Mouse (Mus musculus) urinary bladder, adult 18-20 months (tissue): ENCODE measurements at regions not wholly inside any gene's neighbourhood (a gene's known extent, or its start where the extent isn't known, plus 50 kb on each side); places are given as distances from the start of the nearest gene placed in this dataset.
A peak's percentile ranks its signal among the peaks of the same experiment; 100 is the strongest.

ENCODE experiments used
- DNase-seq, 2 experiments: peaks; one replicate each; pipeline ENCODE4 v3.0.0; 2022; ENCODE audit warnings: low spot score in 2 of 2, mixed read lengths in 2 of 2

DNA sequence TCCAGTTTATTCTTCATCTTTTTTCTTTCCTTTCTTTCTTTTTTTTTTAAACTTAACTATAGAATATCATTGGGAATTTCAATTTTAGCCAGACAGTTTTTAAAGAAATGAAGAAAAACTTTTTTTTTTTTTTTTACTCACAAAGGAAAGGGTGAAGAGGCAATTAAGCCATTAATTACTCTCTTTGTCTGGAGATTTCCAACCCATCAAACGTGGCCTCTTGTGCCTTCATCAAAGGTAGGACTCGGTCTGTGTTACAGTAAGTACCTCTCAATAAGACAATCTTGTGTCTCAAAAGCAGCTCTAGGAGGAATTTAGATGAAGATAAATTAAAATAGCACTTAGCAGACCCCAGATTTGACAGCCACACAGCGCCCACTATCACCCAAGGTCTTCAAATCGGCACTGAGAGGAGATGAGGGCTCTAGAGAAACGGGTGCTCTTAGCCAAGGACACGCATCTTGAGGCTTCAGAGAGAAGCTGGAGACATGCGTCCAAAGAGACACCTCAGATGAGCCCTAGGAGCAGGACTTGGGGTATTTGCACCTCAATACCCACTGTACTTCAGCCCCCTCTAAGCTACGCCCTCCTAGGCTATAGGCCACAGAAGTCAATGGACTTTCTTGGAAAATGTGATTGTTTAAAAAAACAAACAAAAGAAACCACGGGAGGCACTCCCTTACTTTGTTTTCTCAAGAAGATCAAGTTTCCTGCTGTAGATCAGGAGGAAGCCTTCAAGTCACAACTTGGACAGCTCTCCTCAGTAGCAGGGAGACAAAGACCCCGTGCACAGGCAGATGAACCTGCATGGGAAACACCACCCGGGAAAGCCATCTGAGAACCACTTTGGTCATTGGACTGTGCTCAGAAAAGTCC lies 176.8 kb upstream of the Spred2 start:
- no peak for DNase-seq

DNA sequence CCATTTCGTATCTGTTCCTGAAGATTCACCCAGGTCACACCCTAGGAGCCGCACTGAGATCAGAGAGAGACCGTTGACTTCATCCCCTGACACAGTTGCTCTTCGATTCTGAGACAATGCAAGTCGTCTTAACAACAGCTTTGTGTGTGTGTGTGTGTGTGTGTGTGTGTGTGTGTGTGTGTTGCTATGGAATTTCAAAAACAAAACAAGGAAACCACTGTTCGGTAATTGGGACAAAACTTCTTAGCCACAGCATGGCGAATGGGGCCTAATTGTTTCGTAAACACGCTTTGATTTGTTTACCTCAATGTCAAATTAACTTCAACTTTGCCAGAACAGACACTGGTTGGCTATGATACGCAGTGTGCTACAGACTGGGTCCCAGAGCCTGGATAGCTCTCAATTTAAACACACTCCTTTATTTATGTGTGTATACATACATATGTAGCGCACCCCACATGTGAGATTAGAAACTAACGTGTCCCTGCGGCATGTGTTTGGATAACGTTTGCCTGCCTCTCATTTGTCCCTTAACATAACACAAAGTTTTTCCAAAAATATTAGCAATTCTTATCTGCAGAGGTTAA lies 176.1 kb upstream of the Spred2 start:
- no peak for DNase-seq

DNA sequence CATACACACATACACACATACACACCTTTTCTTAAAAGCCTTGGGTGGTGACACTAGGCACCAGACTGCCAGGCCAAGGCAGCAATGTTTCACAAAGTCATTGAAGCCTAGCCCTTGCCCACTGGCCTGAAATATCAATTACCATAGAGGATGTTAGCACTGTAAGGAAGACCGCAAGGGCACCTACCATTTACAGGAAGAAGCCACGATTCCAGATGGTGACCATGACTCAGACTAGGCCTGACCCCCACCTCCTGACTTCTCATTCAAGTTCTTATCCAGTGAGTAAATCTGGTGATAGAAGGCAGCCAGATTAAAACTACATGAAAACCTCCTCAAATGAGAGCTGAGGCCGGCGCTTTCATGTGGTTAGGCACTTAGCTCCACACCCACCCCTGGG lies 165.3 kb upstream of the Spred2 start:
- DNase-seq: no peak

DNA sequence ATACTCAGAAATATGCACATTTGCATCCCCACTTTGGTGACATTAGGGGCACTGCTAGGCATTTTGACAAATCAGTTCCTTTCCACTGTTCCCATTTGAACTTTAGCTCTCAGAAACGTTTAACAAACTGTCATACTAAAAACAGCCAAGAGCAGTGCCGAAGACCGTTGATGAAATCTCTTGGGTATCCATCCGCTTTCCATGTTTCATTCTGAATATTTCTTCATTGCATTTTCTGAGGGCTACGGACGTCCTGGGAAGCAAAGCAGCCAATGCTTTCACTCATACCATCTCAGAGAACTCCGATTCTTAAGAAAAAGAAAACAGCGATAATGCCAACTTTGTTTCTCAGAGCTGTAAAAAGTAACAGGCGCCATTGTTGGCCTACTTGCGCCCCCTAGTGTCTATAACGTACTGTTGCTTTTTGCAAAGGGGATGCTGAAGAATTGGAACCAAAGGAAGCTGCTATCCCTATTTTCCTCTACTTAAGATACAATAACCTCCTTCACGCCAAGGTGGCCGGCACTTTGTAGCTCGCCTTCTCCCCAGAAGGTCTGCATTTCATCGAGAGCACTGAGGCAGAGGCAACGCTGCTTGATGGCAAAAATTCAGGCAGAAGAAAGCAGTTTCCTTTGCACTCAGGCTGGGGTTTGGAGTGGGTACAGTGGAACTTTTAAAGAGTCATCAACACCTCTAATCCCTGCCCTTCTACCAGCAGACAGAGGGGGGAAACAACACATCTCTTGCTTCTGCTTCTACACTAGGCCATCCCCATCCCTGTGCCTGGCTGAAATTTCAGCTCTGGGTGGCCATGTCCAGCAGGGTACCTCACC lies 163.1 kb upstream of the Spred2 start:
- peak in 1 of 2 experiments; percentile 56 for DNase-seq

DNA sequence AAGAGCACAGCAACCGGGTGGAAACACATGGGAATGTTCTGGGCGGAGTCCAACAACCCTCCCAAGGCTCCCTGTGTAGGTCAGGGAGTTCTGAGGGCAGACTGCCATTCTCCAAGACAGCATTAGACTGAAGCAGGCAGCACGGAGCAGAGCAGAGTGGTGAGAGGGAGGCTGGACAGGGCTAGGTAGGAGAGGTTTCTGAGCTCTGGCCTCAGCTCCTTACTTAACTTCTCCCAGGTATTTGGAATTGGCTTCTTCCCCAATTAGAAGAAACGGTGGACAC lies 162.5 kb upstream of the Spred2 start:
- no peak for DNase-seq

DNA sequence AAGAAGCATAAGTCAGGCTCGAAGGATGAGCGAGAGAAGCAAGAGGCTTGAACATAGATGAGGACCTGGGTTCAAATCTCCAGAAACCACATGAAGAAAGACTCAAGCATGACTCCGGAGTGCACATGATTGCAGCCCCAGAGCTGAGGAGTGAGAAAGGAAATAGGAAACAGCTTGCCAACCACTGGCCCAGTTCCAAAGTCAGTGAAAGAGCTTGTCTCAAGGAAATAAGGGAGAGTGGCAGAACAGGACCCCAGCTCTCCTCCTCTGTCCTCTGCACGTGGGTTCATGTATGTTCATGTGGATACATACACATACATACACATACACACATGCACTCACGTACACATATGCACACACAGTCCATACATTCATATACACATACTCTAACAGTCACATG lies 156.9 kb upstream of the Spred2 start:
- DNase-seq: no peak

DNA sequence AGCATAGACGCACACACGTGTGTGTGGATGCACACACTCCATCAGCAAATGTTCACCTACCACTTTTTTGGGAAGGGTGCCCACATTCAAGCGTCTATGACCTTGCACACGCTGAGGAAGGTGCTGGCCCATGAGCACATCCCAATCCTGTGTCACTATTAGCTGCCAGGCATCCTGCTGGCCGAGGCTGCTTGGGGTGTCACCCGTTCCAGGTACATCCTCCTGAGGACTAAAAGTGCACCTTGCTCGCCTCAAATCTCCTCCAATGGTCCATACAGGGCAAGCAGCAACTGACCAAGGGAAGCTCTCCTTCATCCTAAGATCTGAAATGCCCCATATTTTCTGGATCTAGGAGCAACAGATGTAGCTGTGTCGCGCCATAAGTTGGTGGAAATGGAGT lies 156.3 kb upstream of the Spred2 start:
- DNase-seq: no peak

DNA sequence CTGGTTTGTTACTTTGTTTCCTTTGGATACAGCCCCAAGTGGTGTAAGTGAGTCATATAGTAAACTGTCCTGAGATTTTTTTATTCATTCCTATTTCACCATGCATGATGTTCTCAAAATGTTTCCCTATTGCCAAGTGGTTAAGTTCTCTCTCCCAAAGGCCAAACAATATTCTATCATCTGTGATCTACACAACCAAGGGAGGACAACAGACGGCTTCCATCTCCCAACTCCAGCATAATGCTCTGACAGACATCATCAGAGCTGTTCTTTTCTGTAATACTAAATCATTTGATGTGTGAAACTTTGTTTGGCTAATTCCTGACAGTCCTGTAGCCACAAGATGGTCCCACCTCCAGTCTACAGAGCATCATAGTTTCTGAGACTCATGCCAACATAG lies 155.2 kb upstream of the Spred2 start:
- no peak for DNase-seq

DNA sequence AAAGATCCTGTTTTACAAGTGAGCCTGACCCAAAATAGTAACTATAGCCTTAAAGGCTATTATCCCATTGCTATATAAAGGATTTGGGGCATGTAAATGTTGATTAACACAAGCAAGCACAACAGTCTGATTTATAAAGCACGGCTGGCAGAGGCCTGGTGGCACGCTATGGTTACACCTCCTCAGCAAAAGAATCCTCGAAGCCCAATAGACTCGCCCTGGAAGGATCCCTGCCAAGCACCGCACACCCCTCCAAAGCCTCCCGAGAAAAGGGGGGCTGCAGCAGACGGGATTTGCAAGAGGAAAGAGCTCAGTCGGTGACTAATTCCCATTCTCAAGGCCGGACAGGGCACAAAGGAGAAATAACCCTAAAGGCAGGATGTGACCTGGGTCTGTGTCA lies 150.2 kb upstream of the Spred2 start:
- DNase-seq: no peak

DNA sequence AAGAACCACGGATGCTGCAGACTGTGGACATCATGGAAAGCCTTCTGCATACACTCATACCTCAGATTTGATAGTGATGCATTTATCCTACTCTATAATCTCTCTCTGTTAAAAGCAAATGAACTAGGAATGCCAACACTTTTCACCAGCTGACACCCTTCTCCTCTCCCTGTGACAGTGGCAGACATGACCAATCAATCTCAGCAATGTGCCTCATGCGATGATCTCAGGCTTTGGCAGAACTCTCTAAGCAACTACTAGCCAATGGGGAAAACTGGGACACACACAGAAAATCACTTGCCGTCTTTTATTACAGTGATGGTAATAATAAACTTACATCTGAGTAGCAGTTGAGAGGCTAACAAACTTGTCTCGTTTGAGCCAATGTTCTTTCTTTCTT lies 148.4 kb upstream of the Spred2 start:
- no peak for DNase-seq

DNA sequence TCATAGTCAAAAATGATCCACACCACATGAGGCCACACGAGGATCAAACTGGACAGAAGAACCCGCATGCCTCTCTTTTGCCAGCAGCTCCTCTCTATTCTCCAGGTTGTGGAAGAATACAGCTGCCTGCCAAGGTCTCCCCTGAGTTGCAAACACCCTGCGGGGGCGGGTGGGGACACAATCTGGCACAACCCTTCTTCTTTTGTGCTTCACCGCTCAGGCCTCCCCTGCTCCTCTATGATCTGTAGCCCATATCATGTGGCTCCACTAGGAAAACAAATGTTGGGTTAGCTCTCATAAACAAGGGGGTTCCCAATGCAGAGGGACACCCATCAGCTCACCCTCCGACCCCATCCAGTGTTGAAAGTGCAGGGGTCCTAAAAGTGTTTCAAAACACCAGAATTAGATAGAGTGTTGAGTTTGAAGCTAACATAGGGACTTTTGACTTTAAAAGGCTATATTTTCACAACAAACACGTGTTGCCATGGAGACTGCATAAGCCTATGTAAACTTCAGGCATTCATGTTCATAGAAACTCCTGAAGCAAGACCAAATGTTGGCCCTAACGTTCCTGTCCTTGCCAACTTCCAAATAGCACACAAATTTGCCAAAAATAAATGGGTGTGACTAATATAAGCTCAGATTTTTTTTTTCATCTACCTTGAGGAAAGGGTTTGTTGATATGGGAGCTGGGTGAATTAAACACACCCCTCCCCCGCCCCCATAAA lies 147.5 kb upstream of the Spred2 start:
- no peak for DNase-seq

DNA sequence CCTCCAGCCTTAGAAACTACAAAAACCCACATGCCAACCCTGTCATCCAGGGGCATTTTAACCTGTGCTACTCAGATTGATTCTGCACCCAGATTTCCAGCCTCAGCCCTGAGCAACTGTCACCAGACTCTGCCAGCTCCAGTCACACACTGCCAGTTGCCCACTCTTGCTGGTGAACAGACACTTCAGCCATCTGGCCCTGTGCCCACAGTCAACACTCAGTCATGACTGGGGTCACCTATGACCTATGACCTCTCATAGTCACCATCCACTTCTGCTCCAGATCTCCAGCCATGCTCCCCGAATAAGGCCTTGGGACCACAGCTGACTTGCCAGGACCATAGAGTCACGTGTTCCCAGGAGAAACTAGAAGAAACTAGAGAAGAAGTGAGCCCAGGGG lies 146.0 kb upstream of the Spred2 start:
- no peak for DNase-seq

DNA sequence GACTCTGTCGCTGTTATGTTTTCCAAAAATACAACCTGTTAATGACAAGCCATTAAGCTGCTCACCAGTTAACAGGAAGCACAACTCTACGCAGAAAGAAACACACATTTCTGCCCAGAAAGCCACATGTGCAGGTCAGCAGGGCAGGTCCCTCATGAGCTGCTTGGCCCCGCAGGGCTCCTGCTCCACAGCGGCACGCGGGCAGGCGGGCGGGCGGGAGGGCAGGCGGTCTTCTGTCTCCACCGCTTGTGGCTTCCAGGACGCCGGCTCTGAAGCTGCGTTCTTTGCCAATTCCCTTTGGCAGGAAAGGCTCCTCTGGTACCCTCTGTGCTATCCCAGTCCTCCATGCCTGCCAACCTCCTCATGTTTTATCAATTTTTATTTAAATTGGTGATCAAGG lies 139.1 kb upstream of the Spred2 start:
- DNase-seq: no peak

DNA sequence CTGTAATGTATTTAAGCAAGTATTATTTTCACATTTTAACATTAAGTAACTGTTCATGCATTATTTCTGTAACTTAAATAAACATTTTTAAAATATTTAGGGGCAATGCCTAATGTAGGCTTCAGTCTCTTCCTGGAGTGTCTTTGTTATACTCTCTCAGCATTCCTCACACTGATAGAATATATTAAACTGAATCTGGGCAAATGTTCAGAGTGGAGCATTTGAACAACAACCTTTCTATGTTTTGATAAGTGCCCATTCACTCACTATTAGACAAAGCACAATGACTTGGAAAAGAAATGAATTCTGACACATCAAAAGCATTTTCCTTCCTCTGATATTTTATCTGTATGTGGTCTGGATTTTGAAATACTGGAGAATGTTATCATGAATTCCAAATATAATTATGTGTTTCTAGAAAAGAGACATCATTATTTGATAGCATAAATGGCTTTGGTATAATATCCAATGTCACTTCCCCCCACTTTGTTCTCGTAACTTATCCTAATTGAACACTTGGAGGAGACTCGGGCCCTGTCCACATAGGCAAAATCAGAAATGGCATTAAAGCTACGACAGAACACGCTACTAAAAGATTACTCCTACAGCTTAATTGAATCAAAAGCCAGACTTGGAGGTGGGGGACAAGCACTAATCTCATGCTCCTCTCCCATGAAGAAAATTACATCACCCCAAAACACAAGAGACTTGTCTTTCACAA lies 127.1 kb upstream of the Spred2 start:
- DNase-seq: no peak

DNA sequence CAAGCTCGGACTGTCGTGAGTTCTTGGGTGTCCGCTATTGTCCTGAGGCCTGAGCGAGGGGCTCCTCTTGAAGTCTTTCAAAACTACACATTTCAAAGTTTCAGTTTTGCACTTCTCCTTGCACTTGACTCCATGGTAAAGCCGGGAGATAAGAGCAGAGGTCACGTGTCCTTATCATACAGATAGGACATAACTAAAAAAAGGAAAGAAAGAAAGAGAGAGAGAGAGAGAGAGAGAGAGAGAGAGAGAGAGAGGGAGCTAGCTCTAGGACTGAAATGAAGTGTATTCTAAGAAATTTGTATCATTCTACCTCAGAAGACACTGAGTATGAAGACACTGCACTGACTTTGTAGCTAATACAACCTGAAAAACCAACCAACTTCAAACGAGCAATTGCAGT lies 114.8 kb upstream of the Spred2 start:
- no peak for DNase-seq

DNA sequence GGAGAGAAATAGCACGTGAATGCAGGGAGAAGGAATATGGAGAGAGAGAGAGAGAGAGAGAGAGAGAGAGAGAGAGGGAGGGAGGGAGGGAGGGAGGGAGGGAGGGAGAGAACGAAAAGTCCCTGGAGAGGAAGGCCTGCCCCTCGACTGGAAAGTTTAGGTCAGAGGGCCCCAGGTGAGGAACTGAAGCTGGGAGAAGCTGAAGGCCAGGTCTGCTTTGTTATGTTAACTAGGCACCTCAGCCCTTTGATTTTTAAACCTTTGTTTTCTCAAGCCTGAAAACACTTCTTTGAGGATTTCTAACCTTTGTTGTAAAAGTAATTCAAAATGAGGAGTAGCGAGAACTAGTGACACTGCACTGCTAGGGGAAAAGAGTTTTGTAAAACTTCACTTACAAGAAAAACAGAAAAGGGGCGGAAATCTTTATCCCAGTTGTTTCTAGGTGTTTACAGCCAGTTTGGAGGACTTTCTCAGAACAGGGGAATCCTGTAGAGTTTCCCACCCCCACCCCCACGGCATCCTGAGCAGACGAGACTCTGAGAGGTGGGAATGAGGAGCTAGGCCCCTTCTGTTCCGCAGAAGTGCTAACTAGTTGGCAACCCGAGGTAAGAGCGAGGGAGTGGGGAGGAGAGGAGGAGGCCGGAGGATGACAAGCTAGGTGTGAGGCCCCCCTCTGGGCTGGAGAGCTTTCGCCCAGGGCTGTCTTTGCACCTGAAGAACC lies 112.7 kb upstream of the Spred2 start:
- no peak for DNase-seq

DNA sequence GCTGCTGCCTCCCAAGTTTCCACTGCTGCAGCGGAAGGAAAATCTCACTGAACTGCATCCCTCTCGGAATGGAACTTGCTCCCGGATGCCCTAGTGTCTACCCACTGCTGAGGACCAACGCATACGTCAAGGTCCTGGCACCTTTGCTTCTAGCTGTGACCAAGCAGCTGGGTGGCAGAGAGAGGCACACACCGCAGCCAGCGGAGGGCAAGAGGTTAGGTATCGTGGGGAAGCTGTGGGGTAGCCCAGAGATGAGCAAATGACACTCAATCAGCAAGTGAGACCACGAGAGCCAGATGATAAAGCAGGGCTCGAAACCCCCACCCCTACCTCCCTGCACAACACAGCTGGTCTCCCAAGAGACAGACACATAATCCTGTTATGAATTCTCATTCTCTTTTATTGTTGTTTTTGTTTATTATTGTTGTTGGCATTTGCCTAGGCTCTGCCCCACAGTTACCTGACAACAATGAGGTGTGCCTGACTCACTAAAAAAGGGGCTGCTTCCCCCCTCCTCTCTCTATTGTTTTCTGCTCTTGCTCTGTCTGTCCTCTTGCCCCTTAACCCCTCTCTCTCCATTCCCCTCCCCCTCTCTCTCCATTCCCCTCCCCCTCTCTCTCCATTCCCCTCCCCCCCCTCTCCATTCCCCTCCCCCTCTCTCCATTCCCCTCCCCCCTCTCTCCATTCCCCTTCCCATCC lies 112.0 kb upstream of the Spred2 start:
- no peak for DNase-seq

DNA sequence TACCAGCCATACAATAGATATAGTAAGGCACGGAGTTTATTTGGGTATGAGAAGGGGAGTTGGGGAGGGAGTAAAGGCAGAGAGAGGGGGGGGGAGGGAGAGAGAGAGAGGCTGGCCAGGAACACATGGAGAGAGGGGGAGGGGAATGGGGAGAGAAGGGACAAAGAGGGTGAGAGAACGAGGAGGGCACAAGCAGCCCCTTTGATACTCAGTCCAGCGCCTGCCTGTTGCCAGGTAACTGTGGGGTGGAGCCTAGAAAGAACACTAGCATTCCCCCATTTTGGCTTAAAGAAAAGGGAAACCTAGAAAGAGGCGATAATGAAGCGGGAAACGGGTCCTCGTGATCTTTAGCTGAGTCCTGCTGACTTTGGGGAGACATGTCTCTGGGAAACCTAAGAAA lies 110.6 kb upstream of the Spred2 start:
- no peak for DNase-seq

DNA sequence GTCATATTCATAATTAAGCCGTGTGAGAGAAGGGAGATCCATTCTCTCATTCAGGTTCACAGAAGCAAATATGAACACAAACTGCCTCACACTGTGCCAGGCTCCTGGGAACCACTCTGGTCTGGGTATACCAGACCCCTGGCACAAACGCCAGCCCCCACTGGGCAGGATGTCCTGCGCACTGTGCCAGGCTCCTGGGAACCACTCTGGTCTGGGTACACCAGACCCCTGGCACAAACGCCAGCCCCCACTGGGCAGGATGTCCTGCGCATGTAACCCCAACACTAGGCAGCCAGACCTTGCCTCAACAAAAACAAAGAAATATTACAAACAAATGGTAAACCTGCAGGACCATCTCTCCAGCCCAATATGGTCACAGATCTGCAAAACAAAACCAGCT lies 101.2 kb upstream of the Spred2 start:
- DNase-seq: no peak

DNA sequence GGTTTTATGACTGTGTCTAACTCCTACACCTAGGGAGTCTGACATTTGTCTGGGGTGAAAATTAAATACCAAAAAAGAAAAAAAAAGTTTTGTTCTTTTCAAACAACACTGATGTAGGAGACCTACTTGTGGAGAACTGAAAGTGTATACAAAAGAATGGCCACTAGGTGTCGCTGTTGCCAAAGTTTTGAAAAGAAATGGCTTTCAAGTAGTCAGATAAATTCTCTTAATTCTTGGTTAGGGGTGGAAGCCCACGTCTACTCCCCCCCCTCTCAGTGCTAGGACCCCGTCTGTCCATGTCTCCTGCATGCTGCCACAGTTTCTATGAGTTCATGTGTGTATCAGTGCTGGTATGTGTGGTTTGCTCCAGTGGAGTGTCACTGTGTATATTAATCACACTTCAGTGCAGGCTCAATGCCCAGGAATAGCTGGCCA lies 100.7 kb upstream of the Spred2 start:
- no peak for DNase-seq
